Mouse (Mus musculus): ENCODE measurements around the gene Ccl28.
"Not testable (repeated sequence)": the region's sequence is repeated elsewhere in the genome, so short reads cannot be mapped to it uniquely, and the experiment has no call there.

- not testable (repeated sequence) for TF ChIP-seq CTCF, POLR2A (IDR thresholded peaks at IDR 0.05; ENCODE audit: extremely low read depth, insufficient read depth, low read length)
Measured at GRCm38 (mm10) chr13:119599498-119599897, 24.1 kb upstream of the Ccl28 start.

All from cortical plate, adult 2 months (tissue).